Mouse (Mus musculus) heart, embryonic 14.5 days (tissue): ENCODE results near the gene Hdac9. TPM values are rescaled to one million over a fixed set of nuclear protein-coding genes. Genes with fewer than 3 reads are reported as not detected.

ENCODE experiments used
- ATAC-seq: fragments of 200-750 bp; cut with Nextera tagmentation; 2 replicates; pipeline ENCODE4 v1.8.0; 2017; ENCODE audit warnings: low read depth, moderate TSS enrichment; ENCODE audit not compliant: insufficient number of reproducible peaks, insufficient read depth, low FRiP score
- H3K27ac ChIP-seq, 2 experiments: fragments of 200-500 bp in 1 of 2; fragments of 300-500 bp in 1 of 2; sonication (generic) in 1 of 2; replicated peaks in 1 of 2; 2 replicates each; pipeline ENCODE4 v1.5.1; 2012 to 2014; ENCODE audit warnings: low read depth in 2 of 2, low read length in 2 of 2, control low read depth in 1 of 2, mild to moderate bottlenecking in 1 of 2, mixed read lengths in 1 of 2; ENCODE audit not compliant: control insufficient read depth in 1 of 2, insufficient read depth in 1 of 2
- H3K27me3 ChIP-seq: fragments of 300-500 bp; sonication (generic); 2 replicates; pipeline ENCODE4 v1.6.1; 2014; ENCODE audit warnings: mild to moderate bottlenecking, low read length, control low read depth; ENCODE audit not compliant: control insufficient read depth, insufficient read depth
- H3K36me3 ChIP-seq: fragments of 300-500 bp; sonication (generic); 2 replicates; pipeline ENCODE4 v1.6.1; 2014; ENCODE audit warnings: mild to moderate bottlenecking, control low read depth, low read length, mixed read lengths; ENCODE audit not compliant: control insufficient read depth, insufficient read depth
- H3K4me1 ChIP-seq, 2 experiments: fragments of 200-500 bp in 1 of 2; fragments of 300-500 bp in 1 of 2; sonication (generic) in 1 of 2; 2 replicates each; pipeline ENCODE4 v1.6.1; 2012 to 2014; ENCODE audit warnings: low read length in 2 of 2, control low read depth in 1 of 2, mixed read lengths in 1 of 2; ENCODE audit not compliant: control insufficient read depth in 2 of 2, insufficient read depth in 2 of 2
- H3K4me2 ChIP-seq: fragments of 300-500 bp; sonication (generic); 2 replicates; pipeline ENCODE4 v1.6.1; 2014; ENCODE audit warnings: mild to moderate bottlenecking, low read length
- H3K4me3 ChIP-seq, 2 experiments: fragments of 200-500 bp in 1 of 2; fragments of 300-500 bp in 1 of 2; sonication (generic) in 1 of 2; 2 replicates each; pipeline ENCODE4 v1.5.1; 2012 to 2014; ENCODE audit warnings: low read length in 2 of 2, mild to moderate bottlenecking in 2 of 2, control low read depth in 1 of 2, low read depth in 1 of 2, moderate library complexity in 1 of 2; ENCODE audit not compliant: control insufficient read depth in 1 of 2, insufficient read depth in 1 of 2
- H3K9ac ChIP-seq: fragments of 300-500 bp; sonication (generic); 2 replicates; pipeline ENCODE4 v1.6.1; 2014; ENCODE audit warnings: mild to moderate bottlenecking, low read length
- H3K9me3 ChIP-seq: fragments of 300-500 bp; sonication (generic); 2 replicates; pipeline ENCODE4 v1.6.1; 2016; ENCODE audit warnings: low read length, control low read depth; ENCODE audit not compliant: control insufficient read depth
- WGBS: fragments of 180-500 bp; shearing (Covaris S2); extraction: QIAGEN DNeasy Blood & Tissue Kit; methylation state at CpG from one replicate; pipeline ENCODE4 v1.1.7; 2014; 5-methylcytosine and 5-hydroxymethylcytosine counted together
- polyA plus RNA-seq: library from polyadenylated mRNA; unstranded; fragments of >200 nt; fragmentation: Nextera tagmentation; extraction: Ambion mirVana; gene quantifications from 2 replicates; pipeline ENCODE4 v1.2.1, GENCODE M21; 2014

Hdac9 gene
- polyA plus RNA-seq, 1 experiment from 2014 or later = 33.9 TPM

DNA sequence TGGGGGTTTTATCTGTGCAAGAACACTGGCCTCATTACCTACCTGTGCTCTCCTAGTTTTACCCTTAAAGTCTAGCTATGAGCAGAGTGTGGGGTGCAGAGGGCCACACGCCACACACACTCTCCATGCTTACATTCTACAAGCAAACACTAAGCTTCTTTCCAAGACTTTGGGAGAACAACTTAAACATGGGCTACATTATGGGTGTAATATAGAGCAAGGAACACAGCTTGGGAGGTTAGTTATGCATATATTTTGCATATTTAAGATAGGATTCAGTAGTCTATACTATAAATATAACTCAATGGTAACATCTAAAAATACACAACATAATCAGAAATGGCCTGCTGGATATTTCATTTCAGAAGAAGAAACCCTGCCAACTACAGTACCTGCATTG lies 80.8 kb downstream of the Hdac9 start:
- Histone ChIP-seq H3K9ac (no peak overlapping the region), H3K4me2 (no peak overlapping the region), H3K27me3 (no peaks in the 10 kb centered on the region), H3K9me3 (no peaks in the 10 kb centered on the region), H3K27ac (no peak overlapping the region), H3K36me3 (no peaks in the 10 kb centered on the region), H3K4me3 (no peak overlapping the region), H3K4me1 (no peaks in the 10 kb centered on the region)
- no peak for ATAC-seq
- 83% methylated on average over 1 of the region's 1 CpGs for WGBS

DNA sequence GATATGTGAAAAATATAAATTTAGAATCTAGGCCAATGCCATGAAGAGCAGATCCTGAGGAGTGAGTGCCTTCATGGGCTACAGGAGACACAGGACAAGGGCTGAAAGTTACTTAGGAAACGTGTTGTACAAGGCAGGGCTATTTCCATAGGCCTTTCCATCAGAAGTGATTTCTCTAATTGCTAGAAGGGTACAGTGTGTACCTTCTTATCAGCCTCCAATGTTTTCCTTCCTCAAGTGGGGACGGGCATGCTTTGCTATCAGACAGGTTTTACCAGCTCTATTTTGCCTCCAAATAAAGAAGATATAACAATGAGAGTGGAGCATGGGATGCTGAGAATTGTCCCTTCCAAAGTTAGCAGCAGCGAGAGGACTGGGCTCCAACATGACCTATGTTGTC lies 81.4 kb downstream of the Hdac9 start:
- H3K4me2 ChIP-seq = no peak overlapping the region
- no peaks in the 10 kb centered on the region for H3K27me3 ChIP-seq
- 50% methylated on average over 3 of the region's 3 CpGs for WGBS
- no peak for ATAC-seq
- H3K27ac ChIP-seq = no peak overlapping the region
- H3K4me3 ChIP-seq = no peak overlapping the region
- H3K9ac ChIP-seq = no peak overlapping the region
- no peaks in the 10 kb centered on the region for H3K9me3 ChIP-seq
- H3K4me1 ChIP-seq = no peaks in the 10 kb centered on the region
- H3K36me3 ChIP-seq = no peaks in the 10 kb centered on the region

- H3K27ac ChIP-seq = no peak overlapping the region
- no peak overlapping the region for H3K4me2 ChIP-seq
- H3K27me3 ChIP-seq = no peaks in the 10 kb centered on the region
- no peak overlapping the region for H3K9ac ChIP-seq
- no peak overlapping the region for H3K4me3 ChIP-seq
- ATAC-seq = no peak
- no peaks in the 10 kb centered on the region for H3K36me3 ChIP-seq
- no peaks in the 10 kb centered on the region for H3K4me1 ChIP-seq
- 74% methylated on average over 3 of the region's 3 CpGs for WGBS
- H3K9me3 ChIP-seq = no peaks in the 10 kb centered on the region
Measured at GRCm38 (mm10) chr12:34828684-34829083, 88.2 kb downstream of the Hdac9 start.

GRCm38 (mm10) chr12:34826931-34827330 lies 90.0 kb downstream of the Hdac9 start:
- Histone ChIP-seq H3K9me3 (no peaks in the 10 kb centered on the region), H3K4me3 (no peak overlapping the region), H3K27me3 (no peaks in the 10 kb centered on the region), H3K27ac (no peak overlapping the region), H3K36me3 (no peaks in the 10 kb centered on the region), H3K4me1 (no peaks in the 10 kb centered on the region), H3K4me2 (no peak overlapping the region), H3K9ac (no peak overlapping the region)
- WGBS = 78% methylated on average over 4 of the region's 4 CpGs
- no peak for ATAC-seq

- ATAC-seq = no peak
- WGBS = 60% methylated on average over 6 of the region's 6 CpGs
Measured at GRCm38 (mm10) chr12:34820229-34820628, 96.7 kb downstream of the Hdac9 start.

DNA sequence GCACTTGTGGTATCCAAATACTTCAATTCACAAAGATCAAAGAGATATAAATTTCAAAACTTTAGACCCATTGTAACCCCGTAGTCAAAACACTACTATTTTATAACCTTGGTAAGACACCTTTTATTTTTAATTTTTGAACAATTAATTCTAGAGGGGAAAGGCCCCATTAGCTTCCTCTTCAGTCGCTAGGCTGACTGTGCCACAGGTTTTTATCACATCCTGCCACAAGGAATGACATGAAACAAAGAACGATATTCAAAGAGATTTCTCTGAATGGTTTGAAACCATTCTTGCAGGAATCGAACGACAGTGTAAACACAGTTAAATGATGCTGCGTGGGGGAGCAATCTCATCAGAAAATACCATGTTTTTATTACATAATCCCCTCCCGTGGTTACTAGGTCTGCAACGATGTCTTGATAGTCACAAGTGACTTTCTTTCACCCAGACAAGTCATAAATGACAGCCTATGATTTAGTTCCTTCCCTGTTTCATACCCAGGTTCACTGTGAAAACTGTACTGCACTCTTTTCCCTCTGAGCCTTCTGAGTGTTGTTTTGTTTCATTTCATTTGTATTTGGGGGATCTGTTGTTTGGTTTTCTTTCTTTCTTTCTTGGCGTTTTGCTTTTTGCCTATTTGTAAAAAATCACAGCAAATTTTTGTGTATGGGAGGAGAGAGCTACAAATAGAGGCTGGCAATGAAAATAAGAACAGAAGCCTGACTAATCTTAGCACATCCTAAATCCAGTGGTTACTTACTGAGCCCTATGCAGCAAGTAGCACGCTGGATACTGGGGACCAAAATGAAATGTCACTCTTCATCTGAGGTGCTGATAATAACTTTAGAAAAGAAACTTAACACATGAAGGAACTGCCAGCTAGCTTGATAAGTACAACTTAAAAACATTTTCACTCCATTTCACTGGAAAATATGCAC lies 105.0 kb downstream of the Hdac9 start:
- Histone ChIP-seq H3K4me2 (no peak overlapping the region), H3K4me3 (no peak overlapping the region), H3K9ac (no peak overlapping the region), H3K36me3 (no peaks in the 10 kb centered on the region), H3K4me1 (no peaks in the 10 kb centered on the region), H3K27ac (no peak overlapping the region), H3K9me3 (no peaks in the 10 kb centered on the region), H3K27me3 (no peaks in the 10 kb centered on the region)
- WGBS = 61% methylated on average over 10 of the region's 10 CpGs
- no peak for ATAC-seq

More at GRCm38 (mm10) chr12:34820229-34820628, 96.7 kb downstream of the Hdac9 start:
- Histone ChIP-seq H3K4me1 (no peaks in the 10 kb centered on the region), H3K36me3 (no peaks in the 10 kb centered on the region), H3K27ac (no peak overlapping the region), H3K9ac (no peak overlapping the region), H3K27me3 (no peaks in the 10 kb centered on the region), H3K4me2 (no peak overlapping the region), H3K4me3 (no peak overlapping the region), H3K9me3 (no peaks in the 10 kb centered on the region)

DNA sequence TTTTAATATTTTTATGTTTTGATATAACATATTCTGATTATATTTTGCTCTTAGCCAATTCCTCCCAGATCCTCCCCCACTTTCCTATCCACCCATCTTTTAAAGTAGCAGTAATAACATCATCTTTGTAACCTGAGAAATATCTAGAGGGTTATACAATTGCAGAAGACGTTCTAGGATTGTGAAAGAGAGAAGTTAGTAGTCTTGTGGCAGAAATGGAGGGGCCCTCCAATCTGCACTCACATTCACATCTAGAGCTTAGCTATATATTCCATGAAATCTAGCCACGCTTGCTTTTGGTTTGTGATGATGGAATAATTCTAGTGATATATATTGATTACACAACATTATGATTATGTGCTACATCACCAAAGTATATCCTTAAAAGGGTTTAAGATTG lies 106.7 kb downstream of the Hdac9 start:
- Histone ChIP-seq H3K27me3 (no peaks in the 10 kb centered on the region), H3K27ac (no peak overlapping the region), H3K4me2 (no peak overlapping the region), H3K4me3 (no peak overlapping the region), H3K4me1 (no peaks in the 10 kb centered on the region), H3K36me3 (no peaks in the 10 kb centered on the region), H3K9ac (no peak overlapping the region), H3K9me3 (no peaks in the 10 kb centered on the region)
- 84% methylated on average over 2 of the region's 2 CpGs for WGBS
- no peak for ATAC-seq

- WGBS = 66% methylated on average over 1 of the region's 1 CpGs
- no peaks in the 10 kb centered on the region for H3K9me3 ChIP-seq
- no peaks in the 10 kb centered on the region for H3K4me1 ChIP-seq
- no peak overlapping the region for H3K9ac ChIP-seq
- no peak overlapping the region for H3K27ac ChIP-seq
- H3K36me3 ChIP-seq = no peaks in the 10 kb centered on the region
- H3K27me3 ChIP-seq = no peaks in the 10 kb centered on the region
- no peak overlapping the region for H3K4me2 ChIP-seq
- H3K4me3 ChIP-seq = no peak overlapping the region
- no peak for ATAC-seq
Measured at GRCm38 (mm10) chr12:34808180-34808579, 108.7 kb downstream of the Hdac9 start.
